Mouse (Mus musculus) ES-E14 (cell line): ENCODE results near the gene Aaas.
A peak's percentile ranks its signal among the peaks of the same experiment; 100 is the strongest.

ENCODE experiments used
- CHD2 ChIP-seq: IDR thresholded peaks from 2 replicates; pipeline ENCODE4 v1.6.1; 2014; ENCODE audit warnings: mild to moderate bottlenecking, low read depth, low read length, inconsistent platforms
- HCFC1 ChIP-seq: IDR thresholded peaks from 2 replicates; pipeline ENCODE4 v1.6.1; 2012; ENCODE audit warnings: low read length, inconsistent platforms, borderline replicate concordance; ENCODE audit not compliant: insufficient read depth
- ZC3H11A ChIP-seq: IDR thresholded peaks from 2 replicates; pipeline ENCODE4 v1.6.1; 2012; ENCODE audit warnings: low read depth, mild to moderate bottlenecking, inconsistent platforms, low read length, borderline replicate concordance
- ZNF384 ChIP-seq: IDR thresholded peaks from 2 replicates; pipeline ENCODE4 v1.6.1; 2012; ENCODE audit warnings: low read depth, low read length, inconsistent platforms

- TF ChIP-seq ZNF384 (0 out of 2 replicates have a peak, but pooled peaks have one; percentile 52), HCFC1 (no peak), ZC3H11A (no peak), CHD2 (no peak)
Observed at GRCm38 (mm10) chr15:102344490-102344889, 6.1 kb downstream of the Aaas start.
